Mouse (Mus musculus) heart, embryonic 14.5 days (tissue): ENCODE results near the gene Slc9a9. TPM values are rescaled to one million over a fixed set of nuclear protein-coding genes. Genes with fewer than 3 reads are reported as not detected.
A peak's percentile ranks its signal among the peaks of the same experiment; 100 is the strongest.

Experiments used
- ATAC-seq: fragments of 200-750 bp; cut with Nextera tagmentation; 2 replicates; pipeline ENCODE4 v1.8.0; 2017; ENCODE audit warnings: low read depth, moderate TSS enrichment; ENCODE audit not compliant: insufficient number of reproducible peaks, insufficient read depth, low FRiP score
- H3K27ac ChIP-seq, 2 experiments: fragments of 200-500 bp in 1 of 2; fragments of 300-500 bp in 1 of 2; sonication (generic) in 1 of 2; replicated peaks in 1 of 2; 2 replicates each; pipeline ENCODE4 v1.5.1; 2012 to 2014; ENCODE audit warnings: low read depth in 2 of 2, low read length in 2 of 2, control low read depth in 1 of 2, mild to moderate bottlenecking in 1 of 2, mixed read lengths in 1 of 2; ENCODE audit not compliant: control insufficient read depth in 1 of 2, insufficient read depth in 1 of 2
- H3K27me3 ChIP-seq: fragments of 300-500 bp; sonication (generic); 2 replicates; pipeline ENCODE4 v1.6.1; 2014; ENCODE audit warnings: mild to moderate bottlenecking, low read length, control low read depth; ENCODE audit not compliant: control insufficient read depth, insufficient read depth
- H3K36me3 ChIP-seq: fragments of 300-500 bp; sonication (generic); 2 replicates; pipeline ENCODE4 v1.6.1; 2014; ENCODE audit warnings: mild to moderate bottlenecking, control low read depth, low read length, mixed read lengths; ENCODE audit not compliant: control insufficient read depth, insufficient read depth
- H3K4me1 ChIP-seq, 2 experiments: fragments of 200-500 bp in 1 of 2; fragments of 300-500 bp in 1 of 2; sonication (generic) in 1 of 2; 2 replicates each; pipeline ENCODE4 v1.6.1; 2012 to 2014; ENCODE audit warnings: low read length in 2 of 2, control low read depth in 1 of 2, mixed read lengths in 1 of 2; ENCODE audit not compliant: control insufficient read depth in 2 of 2, insufficient read depth in 2 of 2
- H3K4me2 ChIP-seq: fragments of 300-500 bp; sonication (generic); 2 replicates; pipeline ENCODE4 v1.6.1; 2014; ENCODE audit warnings: mild to moderate bottlenecking, low read length
- H3K4me3 ChIP-seq, 2 experiments: fragments of 200-500 bp in 1 of 2; fragments of 300-500 bp in 1 of 2; sonication (generic) in 1 of 2; 2 replicates each; pipeline ENCODE4 v1.5.1; 2012 to 2014; ENCODE audit warnings: low read length in 2 of 2, mild to moderate bottlenecking in 2 of 2, control low read depth in 1 of 2, low read depth in 1 of 2, moderate library complexity in 1 of 2; ENCODE audit not compliant: control insufficient read depth in 1 of 2, insufficient read depth in 1 of 2
- H3K9ac ChIP-seq: fragments of 300-500 bp; sonication (generic); 2 replicates; pipeline ENCODE4 v1.6.1; 2014; ENCODE audit warnings: mild to moderate bottlenecking, low read length
- H3K9me3 ChIP-seq: fragments of 300-500 bp; sonication (generic); 2 replicates; pipeline ENCODE4 v1.6.1; 2016; ENCODE audit warnings: low read length, control low read depth; ENCODE audit not compliant: control insufficient read depth
- WGBS: fragments of 180-500 bp; shearing (Covaris S2); extraction: QIAGEN DNeasy Blood & Tissue Kit; methylation state at CpG from one replicate; pipeline ENCODE4 v1.1.7; 2014; 5-methylcytosine and 5-hydroxymethylcytosine counted together
- polyA plus RNA-seq: library from polyadenylated mRNA; unstranded; fragments of >200 nt; fragmentation: Nextera tagmentation; extraction: Ambion mirVana; gene quantifications from 2 replicates; pipeline ENCODE4 v1.2.1, GENCODE M21; 2014

The Slc9a9 gene
- polyA plus RNA-seq, 1 experiment from 2014 or later = 4.7 TPM

GRCm38 (mm10) chr9:95109799-95110198, 440.1 kb downstream of the Slc9a9 start:
- Histone ChIP-seq H3K4me2 (no peak overlapping the region), H3K36me3 (no peaks in the 10 kb centered on the region), H3K9me3 (no peaks in the 10 kb centered on the region), H3K9ac (no peak overlapping the region), H3K27me3 (no peaks in the 10 kb centered on the region), H3K27ac (no peak overlapping the region), H3K4me1 (no peaks in the 10 kb centered on the region), H3K4me3 (no peak overlapping the region)
- ATAC-seq = no peak

DNA sequence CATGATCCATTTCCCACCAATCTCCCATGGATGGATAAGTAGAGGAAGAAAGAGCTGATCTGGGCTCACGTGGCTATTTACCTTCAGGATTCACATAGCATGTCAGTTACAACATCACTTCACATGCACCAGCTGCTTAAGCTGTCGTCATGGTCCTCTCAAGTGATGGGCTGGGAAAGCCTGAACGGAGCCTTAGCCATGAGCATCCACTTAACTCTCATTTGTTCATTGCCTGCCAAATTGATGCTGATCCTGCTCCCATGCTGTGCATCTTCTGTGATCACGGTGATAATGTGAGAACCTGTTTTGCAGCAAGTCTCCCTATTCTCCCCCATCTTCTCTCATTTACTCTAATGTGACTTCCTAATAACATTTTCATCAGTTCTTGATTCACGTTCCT, 441.1 kb downstream of the Slc9a9 start:
- no peaks in the 10 kb centered on the region for H3K36me3 ChIP-seq
- WGBS = 61% methylated on average over 5 of the region's 5 CpGs
- no peak overlapping the region for H3K4me2 ChIP-seq
- no peaks in the 10 kb centered on the region for H3K9me3 ChIP-seq
- no peak overlapping the region for H3K9ac ChIP-seq
- H3K27ac ChIP-seq = no peak overlapping the region
- H3K4me1 ChIP-seq = no peaks in the 10 kb centered on the region
- H3K27me3 ChIP-seq = no peaks in the 10 kb centered on the region
- no peak overlapping the region for H3K4me3 ChIP-seq
- ATAC-seq = no peak

GRCm38 (mm10) chr9:95111732-95112131, 442.0 kb downstream of the Slc9a9 start:
- H3K27me3 ChIP-seq = no peaks in the 10 kb centered on the region
- WGBS = 71% methylated on average over 1 of the region's 1 CpGs
- H3K27ac ChIP-seq = no peak overlapping the region
- no peak for ATAC-seq
- no peaks in the 10 kb centered on the region for H3K36me3 ChIP-seq
- H3K4me1 ChIP-seq = no peaks in the 10 kb centered on the region
- H3K4me2 ChIP-seq = no peak overlapping the region
- no peak overlapping the region for H3K9ac ChIP-seq
- H3K4me3 ChIP-seq = no peak overlapping the region
- no peaks in the 10 kb centered on the region for H3K9me3 ChIP-seq

GRCm38 (mm10) chr9:95113157-95114135, 443.7 kb downstream of the Slc9a9 start:
- 57% methylated on average over 12 of the region's 12 CpGs for whole genome bisulfite sequencing
- H3K27ac ChIP-seq = no peak overlapping the region
- no peaks in the 10 kb centered on the region for H3K36me3 ChIP-seq
- no peaks in the 10 kb centered on the region for H3K27me3 ChIP-seq
- H3K4me3 ChIP-seq = no peak overlapping the region
- ATAC-seq = no peak
- H3K4me1 ChIP-seq = no peaks in the 10 kb centered on the region
- no peak overlapping the region for H3K4me2 ChIP-seq
- H3K9me3 ChIP-seq = no peaks in the 10 kb centered on the region
- H3K9ac ChIP-seq = no peak overlapping the region

DNA sequence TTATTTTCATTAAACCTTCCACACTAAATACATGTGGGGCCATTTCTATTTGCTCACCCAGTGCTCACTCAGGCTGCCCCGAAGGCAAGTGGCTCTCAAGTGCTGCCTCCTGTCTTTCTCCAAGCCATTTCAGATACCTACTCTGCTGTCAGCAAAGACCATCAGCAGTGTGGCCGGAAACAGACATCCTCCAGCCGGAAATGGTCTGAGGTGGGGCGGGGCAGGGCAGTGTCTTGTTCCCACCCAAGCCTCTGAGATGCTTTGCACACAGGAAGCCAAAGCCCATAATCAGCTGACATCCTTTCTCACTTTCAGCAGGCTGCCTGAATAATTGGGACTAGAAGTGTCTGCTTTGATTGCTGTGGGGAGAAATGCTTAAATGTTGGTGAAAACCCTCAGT, 450.4 kb downstream of the Slc9a9 start:
- Histone ChIP-seq H3K4me3 (no peak overlapping the region), H3K36me3 (no peaks in the 10 kb centered on the region), H3K9ac (no peak overlapping the region), H3K4me1 (peaks cover 6 to 10% of the 10 kb centered on the region in 2 experiments; a peak in 1 of 4 replicates), H3K9me3 (no peaks in the 10 kb centered on the region), H3K27me3 (no peaks in the 10 kb centered on the region), H3K27ac (no peak overlapping the region), H3K4me2 (no peak overlapping the region)
- no peak for ATAC-seq
- WGBS = 31% methylated on average over 4 of the region's 4 CpGs

- Histone ChIP-seq H3K27me3 (no peaks in the 10 kb centered on the region), H3K27ac (peak overlapping the region; percentile 4 to 53; a peak in 3 of 4 replicates), H3K9ac (no peak overlapping the region), H3K4me1 (peaks cover 6 to 10% of the 10 kb centered on the region in 2 experiments; a peak in 1 of 4 replicates), H3K36me3 (no peaks in the 10 kb centered on the region), H3K4me2 (peak overlapping the region; percentile 37), H3K4me3 (no peak overlapping the region), H3K9me3 (no peaks in the 10 kb centered on the region)
- 18% methylated on average over 11 of the region's 11 CpGs for WGBS
- peak; percentile 54; the same call in 1 of the 2 replicates for ATAC-seq
These were observed 451.6 kb downstream of the Slc9a9 start for GRCm38 (mm10) chr9:95121151-95121835.

GRCm38 (mm10) chr9:95125683-95126082, 456.0 kb downstream of the Slc9a9 start:
- WGBS = 94% methylated on average over 1 of the region's 1 CpGs
- no peaks in the 10 kb centered on the region for H3K27me3 ChIP-seq
- H3K9me3 ChIP-seq = no peaks in the 10 kb centered on the region
- H3K36me3 ChIP-seq = no peaks in the 10 kb centered on the region
- no peak for ATAC-seq
- H3K4me2 ChIP-seq = no peak overlapping the region
- H3K9ac ChIP-seq = no peak overlapping the region
- no peak overlapping the region for H3K4me3 ChIP-seq
- peaks cover 3 to 7% of the 10 kb centered on the region in 2 experiments; a peak in 1 of 4 replicates for H3K4me1 ChIP-seq
- no peak overlapping the region for H3K27ac ChIP-seq
